Mouse (Mus musculus) MEL (cell line): ENCODE results near the gene 5830473C10Rik. TPM values are rescaled to one million over a fixed set of nuclear protein-coding genes. Genes with fewer than 3 reads are reported as not detected.
A peak's percentile ranks its signal among the peaks of the same experiment; 100 is the strongest.

Experiments used
- DNase-seq: peaks from one replicate; pipeline ENCODE4 v3.0.0; 2011; ENCODE audit warnings: low read depth, low spot score
- H3K27ac ChIP-seq: 2 replicates; pipeline ENCODE4 v1.5.1; 2012; ENCODE audit warnings: low read depth, mild to moderate bottlenecking, control low read depth, low read length, moderate library complexity; ENCODE audit not compliant: control insufficient read depth
- H3K27me3 ChIP-seq, 2 experiments: fragments of 150-350 bp in 1 of 2; sonication (generic) in 1 of 2; 2 replicates each; pipeline ENCODE4 v1.6.1; 2012; ENCODE audit warnings: low read length in 2 of 2, mild to moderate bottlenecking in 2 of 2, improper control_type of control experiment in 1 of 2, moderate library complexity in 1 of 2; ENCODE audit not compliant: insufficient read depth in 2 of 2, control insufficient read depth in 1 of 2
- H3K36me3 ChIP-seq, 2 experiments: 2 replicates each; pipeline ENCODE4 v1.6.1; 2012 to 2014; ENCODE audit warnings: low read length in 2 of 2, improper control_type of control experiment in 1 of 2, inconsistent platforms in 1 of 2, mild to moderate bottlenecking in 1 of 2; ENCODE audit not compliant: insufficient read depth in 2 of 2, control insufficient read depth in 1 of 2
- H3K4me1 ChIP-seq, 2 experiments: fragments of 150-350 bp in 1 of 2; sonication (generic) in 1 of 2; 2 replicates each; pipeline ENCODE4 v1.6.1; 2012; ENCODE audit warnings: low read length in 2 of 2, improper control_type of control experiment in 1 of 2, mild to moderate bottlenecking in 1 of 2; ENCODE audit not compliant: insufficient read depth in 2 of 2, control insufficient read depth in 1 of 2
- H3K4me3 ChIP-seq, 2 experiments: fragments of 150-350 bp in 1 of 2; sonication (generic) in 1 of 2; 2 replicates each; pipeline ENCODE4 v1.5.1; 2012; ENCODE audit warnings: low read depth in 2 of 2, low read length in 2 of 2, mild to moderate bottlenecking in 2 of 2, moderate library complexity in 2 of 2, control low read depth in 1 of 2, improper control_type of control experiment in 1 of 2; ENCODE audit not compliant: control insufficient read depth in 1 of 2, insufficient read depth in 1 of 2
- H3K79me2 ChIP-seq: 2 replicates; pipeline ENCODE4 v1.6.1; 2012; ENCODE audit warnings: mild to moderate bottlenecking, low read length, moderate library complexity; ENCODE audit not compliant: control insufficient read depth, poor library complexity, insufficient read depth
- H3K9ac ChIP-seq: 2 replicates; pipeline ENCODE4 v1.6.1; 2012; ENCODE audit warnings: low read depth, mild to moderate bottlenecking, control low read depth, low read length, moderate library complexity; ENCODE audit not compliant: control insufficient read depth, poor library complexity, severe bottlenecking
- H3K9me3 ChIP-seq: fragments of 150-350 bp; sonication (generic); replicated peaks from 2 replicates; pipeline ENCODE4 v1.6.1; 2012; ENCODE audit warnings: mild to moderate bottlenecking, low read length, improper control_type of control experiment, moderate library complexity; ENCODE audit not compliant: insufficient read depth
- BHLHE40 ChIP-seq: IDR thresholded peaks from 2 replicates; pipeline ENCODE4 v1.6.1; 2012; ENCODE audit warnings: low read depth, mild to moderate bottlenecking, inconsistent platforms, low read length, improper control_type of control experiment, borderline replicate concordance
- CHD1 ChIP-seq: IDR thresholded peaks from 2 replicates; pipeline ENCODE4 v1.6.1; 2012; ENCODE audit warnings: low read depth, mild to moderate bottlenecking, inconsistent platforms, low read length, improper control_type of control experiment
- CTCF ChIP-seq, 3 experiments: IDR thresholded peaks in 2 of 3; conservative IDR thresholded peaks in 1 of 3; 2 replicates each; pipeline ENCODE4 v1.5.1; 2011 to 2012; ENCODE audit warnings: low read length in 3 of 3, low read depth in 2 of 3, mild to moderate bottlenecking in 2 of 3, improper control_type of control experiment in 1 of 3, inconsistent platforms in 1 of 3, mixed read lengths in 1 of 3, moderate library complexity in 1 of 3; ENCODE audit not compliant: control insufficient read depth in 1 of 3, insufficient read depth in 1 of 3, poor library complexity in 1 of 3, severe bottlenecking in 1 of 3
- E2F4 ChIP-seq: IDR thresholded peaks from 2 replicates; pipeline ENCODE4 v1.6.1; 2011; ENCODE audit warnings: low read depth, low read length, improper control_type of control experiment, borderline replicate concordance
- ELF1 ChIP-seq: IDR thresholded peaks from 2 replicates; pipeline ENCODE4 v1.6.1; 2014; ENCODE audit warnings: low read depth, mild to moderate bottlenecking, inconsistent platforms, low read length, improper control_type of control experiment, moderate library complexity
- EP300 ChIP-seq, 2 experiments: IDR thresholded peaks; 2 replicates each; pipeline ENCODE4 v1.6.1; 2011; ENCODE audit warnings: improper control_type of control experiment in 2 of 2, low read length in 2 of 2, low read depth in 1 of 2, mild to moderate bottlenecking in 1 of 2
- ETS1 ChIP-seq: IDR thresholded peaks from 2 replicates; pipeline ENCODE4 v1.6.1; 2012; ENCODE audit warnings: low read depth, mild to moderate bottlenecking, inconsistent platforms, low read length, improper control_type of control experiment, moderate library complexity
- GABPA ChIP-seq: IDR thresholded peaks from 2 replicates; pipeline ENCODE4 v1.6.1; 2012; ENCODE audit warnings: low read depth, mild to moderate bottlenecking, inconsistent platforms, low read length, improper control_type of control experiment, moderate library complexity
- GATA1 ChIP-seq: IDR thresholded peaks from 2 replicates; pipeline ENCODE4 v1.6.1; 2011; ENCODE audit warnings: low read depth, low read length, improper control_type of control experiment
- HCFC1 ChIP-seq: IDR thresholded peaks from 2 replicates; pipeline ENCODE4 v1.6.1; 2012; ENCODE audit warnings: low read depth, mild to moderate bottlenecking, inconsistent platforms, low read length, improper control_type of control experiment, moderate library complexity
- JUND ChIP-seq: IDR thresholded peaks from 2 replicates; pipeline ENCODE4 v1.6.1; 2011; ENCODE audit warnings: low read depth, mild to moderate bottlenecking, improper control_type of control experiment, low read length
- KAT2A ChIP-seq: conservative IDR thresholded peaks from 2 replicates; pipeline ENCODE4 v1.6.1; 2012; ENCODE audit warnings: low read depth, low read length, improper control_type of control experiment, inconsistent platforms
- MAFK ChIP-seq: IDR thresholded peaks from 2 replicates; pipeline ENCODE4 v1.6.1; 2011; ENCODE audit warnings: low read depth, mild to moderate bottlenecking, low read length, improper control_type of control experiment, borderline replicate concordance
- MAX ChIP-seq: IDR thresholded peaks from 2 replicates; pipeline ENCODE4 v1.6.1; 2011; ENCODE audit warnings: low read length, improper control_type of control experiment
- MEF2A ChIP-seq: IDR thresholded peaks from 2 replicates; pipeline ENCODE4 v1.6.1; 2014; ENCODE audit warnings: low read depth, mild to moderate bottlenecking, inconsistent platforms, low read length, improper control_type of control experiment; ENCODE audit not compliant: poor library complexity, insufficient replicate concordance, severe bottlenecking; ENCODE audit errors: extremely low read depth
- MYB ChIP-seq: IDR thresholded peaks from 2 replicates; pipeline ENCODE4 v1.6.1; 2011; ENCODE audit warnings: mild to moderate bottlenecking, low read depth, low read length, improper control_type of control experiment
- MYC ChIP-seq: IDR thresholded peaks from 2 replicates; pipeline ENCODE4 v1.6.1; 2011; ENCODE audit warnings: low read depth, mild to moderate bottlenecking, low read length, improper control_type of control experiment, moderate library complexity
- NELFE ChIP-seq: IDR thresholded peaks from 2 replicates; pipeline ENCODE4 v1.6.1; 2011; ENCODE audit warnings: low read depth, low read length, improper control_type of control experiment
- POLR2A ChIP-seq, 2 experiments: IDR thresholded peaks; 2 replicates each; pipeline ENCODE4 v1.6.1; 2011 to 2012; ENCODE audit warnings: low read length in 2 of 2, mild to moderate bottlenecking in 2 of 2, control low read depth in 1 of 2, improper control_type of control experiment in 1 of 2, low read depth in 1 of 2, moderate library complexity in 1 of 2; ENCODE audit not compliant: control insufficient read depth in 1 of 2, insufficient read depth in 1 of 2, poor library complexity in 1 of 2
- POLR2AphosphoS5 ChIP-seq: IDR thresholded peaks from 2 replicates; pipeline ENCODE4 v1.6.1; 2012; ENCODE audit warnings: low read depth, borderline replicate concordance, mild to moderate bottlenecking, inconsistent platforms, low read length, moderate library complexity, mixed read lengths
- RAD21 ChIP-seq: IDR thresholded peaks from 2 replicates; pipeline ENCODE4 v1.6.1; 2011; ENCODE audit warnings: mild to moderate bottlenecking, low read depth, low read length, improper control_type of control experiment
- RCOR1 ChIP-seq: IDR thresholded peaks from 2 replicates; pipeline ENCODE4 v1.6.1; 2012; ENCODE audit warnings: low read depth, mild to moderate bottlenecking, inconsistent platforms, low read length, improper control_type of control experiment
- SIN3A ChIP-seq: IDR thresholded peaks from 2 replicates; pipeline ENCODE4 v1.6.1; 2012; ENCODE audit warnings: low read length, improper control_type of control experiment, inconsistent platforms
- SMC3 ChIP-seq: IDR thresholded peaks from 2 replicates; pipeline ENCODE4 v1.6.1; 2011; ENCODE audit warnings: low read depth, low read length, improper control_type of control experiment
- TBP ChIP-seq: IDR thresholded peaks from 2 replicates; pipeline ENCODE4 v1.8.0; 2011; ENCODE audit warnings: low read depth, low read length, improper control_type of control experiment
- UBTF ChIP-seq: IDR thresholded peaks from 2 replicates; pipeline ENCODE4 v1.6.1; 2012; ENCODE audit warnings: low read depth, mild to moderate bottlenecking, inconsistent platforms, low read length, improper control_type of control experiment, moderate library complexity, borderline replicate concordance; ENCODE audit not compliant: insufficient read depth
- USF1 ChIP-seq: IDR thresholded peaks from 2 replicates; pipeline ENCODE4 v1.6.1; 2014; ENCODE audit warnings: low read depth, mild to moderate bottlenecking, inconsistent platforms, low read length, improper control_type of control experiment, moderate library complexity
- USF2 ChIP-seq, 2 experiments: IDR thresholded peaks; 2 replicates each; pipeline ENCODE4 v1.6.1; 2011 to 2012; ENCODE audit warnings: improper control_type of control experiment in 2 of 2, low read length in 2 of 2, borderline replicate concordance in 1 of 2, inconsistent platforms in 1 of 2, low read depth in 1 of 2, mild to moderate bottlenecking in 1 of 2; ENCODE audit not compliant: insufficient read depth in 1 of 2
- ZMIZ1 ChIP-seq: IDR thresholded peaks from 2 replicates; pipeline ENCODE4 v1.6.1; 2012; ENCODE audit warnings: low read depth, mild to moderate bottlenecking, inconsistent platforms, low read length, improper control_type of control experiment, moderate library complexity
- polyA plus RNA-seq, 2 experiments: library from polyadenylated mRNA; stranded (reverse) in 1 of 2; unstranded in 1 of 2; fragments of >175 nt in 1 of 2; fragments of >200 nt in 1 of 2; gene quantifications; 2 replicates each; pipeline versions ENCODE4 v1.2.1 to v1.2.4; 2012; ENCODE audit warnings: low replicate concordance in 2 of 2, low read depth in 1 of 2; ENCODE audit not compliant: insufficient read length in 2 of 2, insufficient read depth in 1 of 2, missing spikeins in 1 of 2
- total RNA-seq: library from RNA; depleted of rRNA; stranded (reverse); fragments of 300-350 nt; gene quantifications from 2 replicates; pipeline ENCODE4 v1.2.3, GENCODE M21; 2012

5830473C10Rik gene
- total and polyA plus RNA-seq, 3 experiments: 5.9 to 9.3 TPM; not detected in 1

DNA sequence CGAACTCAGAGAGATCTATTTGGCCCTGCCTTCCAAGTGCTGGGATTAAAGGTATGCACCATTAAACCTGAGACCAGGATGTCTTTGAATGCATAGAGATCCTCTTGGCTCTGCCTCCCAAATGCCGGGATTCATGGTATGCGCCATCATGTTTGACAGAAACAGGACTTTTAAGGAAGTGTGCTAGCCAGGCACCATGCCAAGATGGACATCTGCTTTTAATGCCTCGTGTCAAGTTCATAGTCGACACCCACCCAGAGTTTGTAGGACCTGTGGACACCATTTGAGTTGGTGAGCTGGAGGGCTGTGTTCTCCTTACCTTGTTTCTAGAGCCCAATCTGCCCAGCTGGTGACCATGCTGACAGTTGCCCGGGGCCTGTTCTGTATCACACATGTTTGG is 31.0 kb downstream of the 5830473C10Rik start:
- Histone ChIP-seq H3K4me3 (no peak overlapping the region), H3K79me2 (peaks cover 6% of the 10 kb centered on the region; the same call in 1 of the 2 replicates), H3K9ac (no peak overlapping the region), H3K9me3 (no peaks in the 10 kb centered on the region), H3K27me3 (no peaks in the 10 kb centered on the region), H3K27ac (no peak overlapping the region), H3K36me3 (peaks cover 0 to 35% of the 10 kb centered on the region in 2 experiments; a peak in 2 of 4 replicates), H3K4me1 (peaks cover 13 to 35% of the 10 kb centered on the region in 2 experiments)
- DNase-seq: peak; percentile 58
- TF ChIP-seq MAX (0 out of 2 replicates have a peak, but pooled peaks have one; percentile 30), EP300 (IDR thresholded peaks at IDR 0.05; ENCODE audit: low read depth in 1 of 2, low read length in 2 of 2) (no peak), E2F4 (no peak), MYB (no peak), ETS1 (no peak), KAT2A (no peak)

DNA sequence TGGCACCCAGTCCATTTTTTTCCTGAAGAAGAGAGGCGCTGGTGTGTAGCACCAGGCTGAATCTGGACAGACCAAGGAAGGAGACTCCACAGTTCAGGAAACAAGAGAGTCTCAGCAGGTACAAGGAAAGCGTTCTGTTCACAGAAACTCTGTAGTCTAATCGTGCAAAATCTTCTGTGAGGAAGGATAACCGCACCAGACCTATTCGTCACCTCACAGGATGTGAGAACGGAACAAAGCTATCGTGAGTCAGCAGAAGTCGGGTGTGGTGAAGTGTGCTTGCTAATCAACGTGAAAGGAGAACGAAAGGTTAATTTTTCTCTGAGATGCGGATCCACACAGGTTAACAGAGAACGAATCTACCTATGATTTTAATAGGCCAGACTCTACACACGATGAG is 34.0 kb downstream of the 5830473C10Rik start:
- peak overlapping the region; percentile 93 for H3K27ac ChIP-seq
- H3K9ac ChIP-seq: peak overlapping the region; percentile 69
- peaks cover 13 to 30% of the 10 kb centered on the region in 2 experiments for H3K4me1 ChIP-seq
- DNase-seq: peak; percentile 95
- H3K36me3 ChIP-seq: peaks cover 0 to 35% of the 10 kb centered on the region in 2 experiments; a peak in 2 of 4 replicates
- peak overlapping the region; percentile 30 to 42 for H3K4me3 ChIP-seq
- no peaks in the 10 kb centered on the region for H3K9me3 ChIP-seq
- no peaks in the 10 kb centered on the region for H3K27me3 ChIP-seq
- H3K79me2 ChIP-seq: no peaks in the 10 kb centered on the region
- TF ChIP-seq GABPA: peak; percentile 69; the same call in 1 of the 2 replicates
- no peak for TF ChIP-seq RAD21
- TF ChIP-seq CHD1: no peak
- TF ChIP-seq POLR2AphosphoS5: no peak
- peak; percentile 94 to 96 for TF ChIP-seq EP300 (IDR thresholded peaks at IDR 0.05; ENCODE audit: low read depth in 1 of 2, low read length in 2 of 2)
- TF ChIP-seq SMC3: no peak
- TF ChIP-seq ETS1: peak; percentile 96
- no peak for TF ChIP-seq MEF2A
- no peak for TF ChIP-seq CTCF (IDR thresholded peaks at IDR 0.05 in 2 of 3, conservative IDR thresholded peaks at IDR 0.05 in 1 of 3; ENCODE audit: control insufficient read depth in 1 of 3, insufficient read depth in 1 of 3, low read depth in 2 of 3, low read length in 3 of 3, poor library complexity in 1 of 3, severe bottlenecking in 1 of 3)
- TF ChIP-seq ELF1: 0 out of 2 replicates have a peak, but pooled peaks have one; percentile 24
- TF ChIP-seq JUND: peak; percentile 53; the same call in 1 of the 2 replicates
- TF ChIP-seq MAFK: peak; percentile 83
- peak; percentile 94 for TF ChIP-seq GATA1
- no peak for TF ChIP-seq USF2 (IDR thresholded peaks at IDR 0.05; ENCODE audit: borderline replicate concordance in 1 of 2, insufficient read depth in 1 of 2, low read depth in 1 of 2, low read length in 2 of 2)
- no peak for TF ChIP-seq E2F4
- TF ChIP-seq BHLHE40: peak; percentile 55; the same call in 1 of the 2 replicates
- no peak for TF ChIP-seq KAT2A
- no peak; the same call in 1 of the 2 replicates for TF ChIP-seq NELFE
- TF ChIP-seq USF1: no peak
- no peak for TF ChIP-seq ZMIZ1
- peak; percentile 69 for TF ChIP-seq RCOR1
- TF ChIP-seq POLR2A (IDR thresholded peaks at IDR 0.05; ENCODE audit: control insufficient read depth in 1 of 2, insufficient read depth in 1 of 2, low read depth in 1 of 2, low read length in 2 of 2, poor library complexity in 1 of 2): peak in 1 of 2 experiments; percentile 50; a peak in 1 of 4 replicates
- no peak for TF ChIP-seq HCFC1
- TF ChIP-seq UBTF: no peak
- TF ChIP-seq SIN3A: peak; percentile 69
- TF ChIP-seq MYC: peak; percentile 49; the same call in 1 of the 2 replicates
- peak; percentile 62 for TF ChIP-seq MYB
- TF ChIP-seq TBP: peak; percentile 54; the same call in 1 of the 2 replicates
- TF ChIP-seq MAX: peak; percentile 64
